Mouse (Mus musculus) heart, postnatal 0 days (tissue): ENCODE data around the gene Fgf15.

ENCODE experiments used
- CTCF ChIP-seq: IDR thresholded peaks from 2 replicates; pipeline ENCODE4 v1.5.1; 2016; ENCODE audit warnings: antibody characterized with exemption, control low read depth, low read depth
- EP300 ChIP-seq: IDR thresholded peaks from 2 replicates; pipeline ENCODE4 v1.6.1; 2016; ENCODE audit warnings: antibody characterized with exemption, low read depth

GRCm38 (mm10) chr7:144888564-144889299 is 7.6 kb upstream of the Fgf15 start:
- TF ChIP-seq CTCF (no peak), EP300 (no peak)
